Mouse (Mus musculus): ENCODE data around the gene Ppip5k1.
"Not testable (repeated sequence)": the region's sequence is repeated elsewhere in the genome, so short reads cannot be mapped to it uniquely, and the experiment has no call there.

The Ppip5k1 gene

GRCm38 (mm10) chr2:121354820-121355592, at the start of gene Ppip5k1:
Ppip5k1 (minus strand) TSS chr2:121355396.
- in situ Hi-C loops (cut with MboI; ENCODE audit: unreplicated experiment in 2 of 2), result no loop called here

DNA sequence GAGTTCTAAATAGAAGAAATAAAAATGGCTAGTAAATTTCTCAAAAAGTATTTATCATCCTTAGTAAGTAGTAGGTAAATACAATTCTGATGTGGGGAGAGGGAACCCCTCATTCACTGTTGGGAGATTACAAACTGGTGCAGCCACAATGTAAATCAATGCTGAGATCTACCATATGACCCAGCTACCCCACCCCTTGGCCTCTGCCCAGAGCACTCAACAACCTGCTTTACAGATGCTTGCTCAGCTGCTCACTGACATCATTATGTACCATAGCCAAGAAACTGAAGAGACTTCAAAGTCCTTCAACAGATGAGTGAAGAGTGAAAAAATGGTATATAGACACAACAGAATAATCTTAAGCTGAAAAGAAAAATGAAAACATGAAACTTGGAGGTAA, 48.1 kb upstream of the Ppip5k1 start:
- in situ Hi-C loops (cut with MboI; ENCODE audit: unreplicated experiment in 2 of 2), result loop anchor here in 1 of 2 experiments (10.0 kb wide), 1 partner anchor 432 kb away; no protein-coding TSS in a partner anchor

- in situ Hi-C loops (cut with MboI; ENCODE audit: unreplicated experiment in 2 of 2), result loop anchor here (5.0 to 10.0 kb wide), 2 partner anchors 354 to 362 kb away; partner anchors contain the start of gene Epb42 (in 1 of the 2)
Measured at GRCm38 (mm10) chr2:121396624-121397023, 41.4 kb upstream of the Ppip5k1 start.

- in situ Hi-C loops (cut with MboI; ENCODE audit: unreplicated experiment in 2 of 2), result not testable (repeated sequence)
Measured at GRCm38 (mm10) chr2:121386961-121387575, 31.9 kb upstream of the Ppip5k1 start, which contains the start of gene Strc. Strc (minus strand) TSS chr2:121387168.

DNA sequence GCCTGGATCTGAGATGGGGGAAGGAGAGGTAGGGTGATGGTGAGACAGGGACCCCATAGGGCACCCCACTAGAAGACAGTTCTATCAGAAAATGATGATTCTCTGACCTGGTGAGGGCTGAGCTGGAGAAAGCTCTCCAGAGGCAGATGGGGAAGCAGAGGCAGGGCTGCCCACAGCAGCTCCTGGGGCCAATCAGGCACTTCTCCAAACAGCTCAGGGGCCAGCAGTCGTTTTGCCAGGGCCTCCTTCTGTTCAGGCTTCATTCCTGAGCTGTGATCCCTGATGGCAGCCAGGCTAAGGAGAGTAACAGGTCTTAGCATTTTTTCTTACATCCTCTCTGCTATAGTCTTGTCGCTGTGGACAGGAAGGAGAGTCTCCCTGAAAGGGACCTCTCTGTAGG, 19.6 kb upstream of the Ppip5k1 start:
- in situ Hi-C loops (cut with MboI; ENCODE audit: unreplicated experiment in 2 of 2), result no loop called here

DNA sequence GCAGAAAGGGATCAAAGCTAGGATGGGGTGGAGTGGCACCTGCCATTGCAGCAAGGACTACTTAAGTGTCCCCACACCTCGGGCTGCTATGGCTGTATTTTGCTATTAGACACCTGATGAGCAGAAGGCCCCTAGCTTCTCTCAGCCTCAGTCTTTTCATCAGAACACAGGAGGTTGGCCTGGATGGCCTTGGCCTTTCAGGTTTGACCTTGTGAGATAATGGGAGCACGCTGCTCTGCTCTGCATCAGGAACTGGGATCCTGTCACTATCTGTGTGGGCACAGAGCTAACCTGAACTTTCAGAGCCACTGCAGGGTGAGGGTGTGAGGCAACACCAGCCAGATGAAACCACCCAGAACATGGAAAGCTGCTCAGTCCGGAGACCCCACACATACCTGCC, 17.1 kb upstream of the Ppip5k1 start:
- in situ Hi-C loops (cut with MboI; ENCODE audit: unreplicated experiment in 2 of 2), result no loop called here

DNA sequence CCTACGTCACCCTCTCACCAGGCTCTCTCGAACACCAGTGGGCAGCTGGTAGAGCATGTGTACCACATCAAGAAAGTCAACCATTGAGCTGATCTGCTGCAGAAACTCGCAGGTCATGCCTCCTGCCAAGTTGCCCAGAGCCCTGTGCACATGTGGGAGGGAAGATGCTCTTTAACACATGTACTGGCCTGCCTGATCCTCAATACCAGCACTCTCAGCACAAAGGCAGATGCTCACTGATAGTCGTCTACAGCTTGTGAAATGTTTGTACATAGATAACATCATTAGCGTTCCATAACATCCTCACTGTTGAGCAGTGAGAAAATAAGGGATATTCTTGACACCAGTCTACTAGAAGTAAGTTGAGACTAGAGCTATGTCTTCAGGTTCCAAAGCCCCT, 15.7 kb upstream of the Ppip5k1 start:
- in situ Hi-C loops (cut with MboI; ENCODE audit: unreplicated experiment in 2 of 2), result no loop called here

DNA sequence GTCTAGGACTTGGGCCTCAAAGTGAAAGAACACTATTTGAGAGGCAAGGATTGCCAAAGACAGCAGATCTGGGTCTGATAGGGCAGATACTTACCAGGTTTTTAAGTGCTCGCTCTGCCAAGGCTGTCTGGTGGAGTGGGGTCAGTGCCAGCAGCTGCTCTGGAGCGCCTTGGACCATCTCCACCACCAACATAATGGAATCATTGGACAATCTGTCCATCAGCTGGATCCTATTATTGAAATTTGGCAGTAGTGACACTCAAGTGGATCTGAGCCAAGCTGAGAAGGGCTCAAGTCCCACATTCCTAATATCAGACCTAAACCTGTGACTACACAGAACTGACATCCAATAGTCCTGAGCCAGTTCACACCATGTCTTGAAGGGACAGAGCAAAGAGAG, 13.6 kb upstream of the Ppip5k1 start:
- in situ Hi-C loops (cut with MboI; ENCODE audit: unreplicated experiment in 2 of 2), result no loop called here

DNA sequence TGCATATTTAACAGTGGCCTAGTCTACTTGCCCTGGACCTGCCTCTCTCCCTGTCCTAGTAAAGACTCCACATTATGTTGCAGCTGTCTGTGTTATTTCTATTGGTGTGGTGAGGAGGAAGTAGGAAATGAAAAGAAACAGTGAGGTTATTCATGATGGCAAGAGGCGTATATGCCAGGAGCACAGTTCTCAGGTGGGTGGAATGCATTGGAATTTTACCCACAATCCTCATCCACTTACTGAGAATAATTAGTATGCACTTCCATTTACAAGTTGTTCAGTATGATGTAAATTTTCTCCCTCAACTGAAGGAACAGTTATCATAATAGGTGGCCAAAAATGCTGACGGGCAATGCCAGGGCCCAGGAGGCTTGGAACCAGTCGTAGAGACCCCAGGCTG, 8.5 kb upstream of the Ppip5k1 start:
- in situ Hi-C loops (cut with MboI; ENCODE audit: unreplicated experiment in 2 of 2), result no loop called here

- in situ Hi-C loops (cut with MboI; ENCODE audit: unreplicated experiment in 2 of 2), result no loop called here
Measured at GRCm38 (mm10) chr2:121359461-121359860, 4.3 kb upstream of the Ppip5k1 start.

- in situ Hi-C loops (cut with MboI; ENCODE audit: unreplicated experiment in 2 of 2), result no loop called here
Measured at GRCm38 (mm10) chr2:121358381-121358780, 3.2 kb upstream of the Ppip5k1 start.

DNA sequence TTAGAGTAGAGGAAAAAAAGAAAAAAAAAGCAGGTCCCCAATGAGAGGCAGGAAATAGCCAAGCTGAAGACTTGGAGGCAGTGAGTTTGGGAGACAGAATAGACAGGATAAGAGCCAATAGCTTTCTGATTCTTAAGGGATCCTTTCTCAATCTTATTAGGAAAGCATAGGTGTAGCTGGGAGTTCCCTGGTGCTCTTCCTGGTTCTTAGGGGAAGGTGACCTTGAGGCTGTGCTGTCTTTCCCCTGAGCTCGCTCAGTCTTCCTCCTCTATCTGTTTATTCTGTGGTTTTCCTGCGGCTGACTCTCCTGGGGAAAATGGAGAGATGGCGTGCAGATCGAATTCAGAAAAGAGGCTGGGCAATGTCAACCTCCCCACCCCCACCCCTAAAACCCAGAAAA, 2.8 kb upstream of the Ppip5k1 start:
- in situ Hi-C loops (cut with MboI; ENCODE audit: unreplicated experiment in 2 of 2), result no loop called here

DNA sequence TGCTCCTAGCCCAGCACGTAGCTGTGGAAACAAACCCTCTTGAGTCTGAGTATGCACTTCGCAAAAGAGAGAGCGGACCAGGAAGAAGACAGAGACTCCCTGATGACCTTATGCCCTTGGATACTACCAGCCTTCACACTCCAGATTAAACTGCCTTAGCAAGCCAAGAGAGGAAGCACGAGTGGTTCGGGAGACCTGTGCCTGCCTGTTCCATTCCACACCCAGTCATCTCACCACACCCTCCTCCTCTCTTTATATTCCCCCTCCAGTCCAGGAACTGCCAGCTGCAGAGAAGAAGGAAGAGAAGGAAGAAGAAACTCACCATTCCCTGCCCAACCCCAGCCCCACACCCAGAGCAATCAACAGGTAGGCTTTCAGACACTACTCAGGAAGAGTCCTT, 2.3 kb upstream of the Ppip5k1 start, which contains the start of gene Ckmt1:
TSS of gene Ckmt1 (plus strand) at position 221 of the 400 bp plus-strand sequence.
- in situ Hi-C loops (cut with MboI; ENCODE audit: unreplicated experiment in 2 of 2), result no loop called here

DNA sequence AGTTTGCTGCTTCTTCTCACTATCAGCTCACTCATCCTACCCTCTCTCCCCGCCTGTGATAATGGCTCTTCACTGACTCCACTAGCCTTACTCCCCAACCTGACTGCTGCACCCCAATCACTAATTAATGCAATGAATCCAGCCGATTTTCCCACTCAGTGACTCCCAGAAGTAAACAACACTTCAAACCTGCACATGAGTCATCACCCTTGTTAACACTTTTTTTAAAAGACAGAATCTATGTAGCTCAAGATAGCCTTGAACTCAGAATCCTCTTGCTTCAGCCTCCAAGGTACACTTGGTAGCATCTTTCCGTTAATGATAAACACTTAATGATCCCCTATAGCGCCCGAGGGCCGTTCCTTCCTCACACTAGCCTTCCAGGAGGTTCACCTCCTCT, 818 bp downstream of the Ppip5k1 start:
- in situ Hi-C loops (cut with MboI; ENCODE audit: unreplicated experiment in 2 of 2), result no loop called here

GRCm38 (mm10) chr2:121353156-121353555, 2.0 kb downstream of the Ppip5k1 start:
- in situ Hi-C loops (cut with MboI; ENCODE audit: unreplicated experiment in 2 of 2), result no loop called here

- in situ Hi-C loops (cut with MboI; ENCODE audit: unreplicated experiment in 2 of 2), result no loop called here
Measured at GRCm38 (mm10) chr2:121339057-121339456, 16.1 kb downstream of the Ppip5k1 start.

- in situ Hi-C loops (cut with MboI; ENCODE audit: unreplicated experiment in 2 of 2), result no loop called here
Measured at GRCm38 (mm10) chr2:121329492-121329891, 25.7 kb downstream of the Ppip5k1 start.

GRCm38 (mm10) chr2:121323693-121324470, 31.3 kb downstream of the Ppip5k1 start:
- in situ Hi-C loops (cut with MboI; ENCODE audit: unreplicated experiment in 2 of 2), result no loop called here

DNA sequence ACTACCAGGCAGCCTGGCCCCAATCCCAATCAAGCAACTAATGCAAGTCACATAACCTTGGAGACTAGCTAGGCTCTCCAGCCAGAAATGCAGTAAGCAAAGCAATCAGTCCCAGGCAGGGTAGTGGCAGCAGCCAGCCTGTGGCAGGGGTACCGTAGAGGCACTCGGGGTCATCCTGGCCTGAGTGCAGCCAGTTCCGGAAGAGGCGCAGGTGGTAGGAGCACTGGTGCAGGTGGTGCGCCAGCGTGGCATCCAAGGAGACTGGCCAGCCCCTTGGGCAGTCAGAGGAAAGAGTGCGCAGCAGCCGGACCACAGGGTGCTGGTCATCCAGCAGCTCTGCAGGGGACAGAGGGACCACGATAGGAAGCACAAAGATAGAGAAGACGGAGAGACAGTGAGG, 32.2 kb downstream of the Ppip5k1 start:
- in situ Hi-C loops (cut with MboI; ENCODE audit: unreplicated experiment in 2 of 2), result no loop called here

- in situ Hi-C loops (cut with MboI; ENCODE audit: unreplicated experiment in 2 of 2), result no loop called here
Measured at GRCm38 (mm10) chr2:121316278-121316677, 38.9 kb downstream of the Ppip5k1 start.

GRCm38 (mm10) chr2:121308997-121309416, 46.2 kb downstream of the Ppip5k1 start:
- in situ Hi-C loops (cut with MboI; ENCODE audit: unreplicated experiment in 2 of 2), result no loop called here
